Mouse (Mus musculus) neural tube, embryonic 12.5 days (tissue): ENCODE measurements around the gene Bag6. TPM values are rescaled to one million over a fixed set of nuclear protein-coding genes. Genes with fewer than 3 reads are reported as not detected.
"Not testable (repeated sequence)": the region's sequence is repeated elsewhere in the genome, so short reads cannot be mapped to it uniquely, and the experiment has no call there.

ENCODE experiments used
- ATAC-seq: fragments of 200-750 bp; cut with Nextera tagmentation; 2 replicates; pipeline ENCODE4 v1.8.0; 2017; ENCODE audit warnings: low read depth, mild to moderate bottlenecking, moderate TSS enrichment, moderate library complexity; ENCODE audit not compliant: low FRiP score
- H3K27ac ChIP-seq: fragments of 300-500 bp; sonication (generic); 2 replicates; pipeline ENCODE4 v1.5.1; 2016
- H3K27me3 ChIP-seq: fragments of 300-500 bp; sonication (generic); replicated peaks from 2 replicates; pipeline ENCODE4 v1.6.1; 2016; ENCODE audit warnings: mild to moderate bottlenecking
- H3K36me3 ChIP-seq: fragments of 300-500 bp; sonication (generic); 2 replicates; pipeline ENCODE4 v1.6.1; 2016; ENCODE audit warnings: mild to moderate bottlenecking
- H3K4me1 ChIP-seq: fragments of 300-500 bp; sonication (generic); 2 replicates; pipeline ENCODE4 v1.6.1; 2016
- H3K4me2 ChIP-seq: fragments of 300-500 bp; sonication (generic); replicated peaks from 2 replicates; pipeline ENCODE4 v1.6.1; 2016; ENCODE audit warnings: mild to moderate bottlenecking
- H3K4me3 ChIP-seq: fragments of 300-500 bp; sonication (generic); 2 replicates; pipeline ENCODE4 v1.5.1; 2016
- H3K9ac ChIP-seq: fragments of 300-500 bp; sonication (generic); 2 replicates; pipeline ENCODE4 v1.6.1; 2016; ENCODE audit warnings: mild to moderate bottlenecking
- H3K9me3 ChIP-seq: fragments of 300-500 bp; sonication (generic); 2 replicates; pipeline ENCODE4 v1.6.1; 2016; ENCODE audit warnings: mild to moderate bottlenecking
- WGBS: fragments of 180-500 bp; shearing (Covaris S2); methylation state at CpG from one replicate; pipeline ENCODE4 v1.1.7; 2016; 5-methylcytosine and 5-hydroxymethylcytosine counted together
- polyA plus RNA-seq: library from polyadenylated mRNA; unstranded; fragments of >200 nt; fragmentation: Nextera tagmentation; extraction: Ambion mirVana; gene quantifications from 2 replicates; pipeline ENCODE4 v1.2.1, GENCODE M21; 2016

The Bag6 gene
- polyA plus RNA-seq, 1 experiment from 2014 or later: 82.8 TPM

- under 1% methylated on average over 50 of the region's 50 CpGs for WGBS
- no peaks in the 10 kb centered on the region for H3K27me3 ChIP-seq
- peaks cover 21% of the 10 kb centered on the region for H3K4me1 ChIP-seq
- peak within 1 kb of the TSS; percentile 96 for H3K9ac ChIP-seq
- peak within 1 kb of the TSS; percentile 90 for H3K4me3 ChIP-seq
- H3K36me3 ChIP-seq: peaks cover 40% of the 10 kb centered on the region
- no peaks in the 10 kb centered on the region for H3K9me3 ChIP-seq
- peak within 1 kb of the TSS; percentile 97 for H3K4me2 ChIP-seq
- H3K27ac ChIP-seq: peak within 1 kb of the TSS; percentile 75
- ATAC-seq: peak; percentile 94
Observed at GRCm38 (mm10) chr17:35121143-35121799, 13.7 kb upstream of the Bag6 start, which contains the start of gene Gpank1. TSS of gene Gpank1 (plus strand) at chr17:35121455.

GRCm38 (mm10) chr17:35121871-35122303 is 13.1 kb upstream of the Bag6 start, which contains the start of gene Csnk2b:
TSS of gene Csnk2b (minus strand) at chr17:35122053.
- Histone ChIP-seq H3K9ac (peak within 1 kb of the TSS; percentile 96), H3K4me3 (peak within 1 kb of the TSS; percentile 90), H3K36me3 (peaks cover 36% of the 10 kb centered on the region), H3K4me1 (peaks cover 27% of the 10 kb centered on the region), H3K27me3 (no peaks in the 10 kb centered on the region), H3K4me2 (peak within 1 kb of the TSS; percentile 97), H3K27ac (peak within 1 kb of the TSS; percentile 75), H3K9me3 (no peaks in the 10 kb centered on the region)
- WGBS: under 1% methylated on average over 19 of the region's 19 CpGs
- no peak for ATAC-seq

GRCm38 (mm10) chr17:35123287-35123686 is 11.7 kb upstream of the Bag6 start:
- H3K27ac ChIP-seq, H3K9ac ChIP-seq, ATAC-seq, H3K4me2 ChIP-seq, H3K4me3 ChIP-seq, H3K27me3 ChIP-seq, H3K9me3 ChIP-seq: not testable (repeated sequence)
- WGBS: 89% methylated on average over 9 of the region's 9 CpGs
- Histone ChIP-seq H3K4me1 (peaks cover 37% of the 10 kb centered on the region), H3K36me3 (peaks cover 25% of the 10 kb centered on the region)

- H3K4me1 ChIP-seq: peaks cover 41% of the 10 kb centered on the region
- ATAC-seq, H3K27me3 ChIP-seq, H3K4me3 ChIP-seq, H3K27ac ChIP-seq, H3K4me2 ChIP-seq, H3K9ac ChIP-seq, H3K9me3 ChIP-seq: not testable (repeated sequence)
- peaks cover 17% of the 10 kb centered on the region for H3K36me3 ChIP-seq
- 94% methylated on average over 12 of the region's 12 CpGs for WGBS
Observed at GRCm38 (mm10) chr17:35124261-35124896, 10.6 kb upstream of the Bag6 start.

- H3K9ac ChIP-seq: no peak overlapping the region
- WGBS: 100% methylated on average over 1 of the region's 1 CpGs
- no peak overlapping the region for H3K4me3 ChIP-seq
- H3K27me3 ChIP-seq: no peaks in the 10 kb centered on the region
- no peak overlapping the region; the same call in 1 of the 2 replicates for H3K4me2 ChIP-seq
- peaks cover 36% of the 10 kb centered on the region for H3K4me1 ChIP-seq
- H3K36me3 ChIP-seq: peaks cover 17% of the 10 kb centered on the region
- no peaks in the 10 kb centered on the region for H3K9me3 ChIP-seq
- ATAC-seq: no peak
- H3K27ac ChIP-seq: no peak overlapping the region
Observed at GRCm38 (mm10) chr17:35125081-35125480, 9.9 kb upstream of the Bag6 start.

GRCm38 (mm10) chr17:35125578-35125977 is 9.4 kb upstream of the Bag6 start:
- Histone ChIP-seq H3K4me1 (peaks cover 31% of the 10 kb centered on the region), H3K27ac (no peak overlapping the region), H3K4me2 (peak overlapping the region; percentile 82), H3K36me3 (peaks cover 17% of the 10 kb centered on the region), H3K4me3 (peak overlapping the region; percentile 60; the same call in 1 of the 2 replicates), H3K9ac (peak overlapping the region; percentile 84), H3K27me3 (no peaks in the 10 kb centered on the region), H3K9me3 (no peaks in the 10 kb centered on the region)
- no peak for ATAC-seq
- WGBS: 35% methylated on average over 6 of the region's 6 CpGs

- peak within 1 kb of the TSS; percentile 60 for H3K4me3 ChIP-seq
- H3K27me3 ChIP-seq: no peaks in the 10 kb centered on the region
- H3K27ac ChIP-seq: peak within 1 kb of the TSS; percentile 17; the same call in 1 of the 2 replicates
- H3K4me1 ChIP-seq: peaks cover 31% of the 10 kb centered on the region
- no peaks in the 10 kb centered on the region for H3K9me3 ChIP-seq
- WGBS: under 1% methylated on average over 36 of the region's 36 CpGs
- ATAC-seq: peak; percentile 18; the same call in 1 of the 2 replicates
- H3K9ac ChIP-seq: peak within 1 kb of the TSS; percentile 84
- peak within 1 kb of the TSS; percentile 82 for H3K4me2 ChIP-seq
- peaks cover 17% of the 10 kb centered on the region for H3K36me3 ChIP-seq
Observed at GRCm38 (mm10) chr17:35126206-35126611, 8.8 kb upstream of the Bag6 start, which contains the start of gene D17H6S53E. TSS of gene D17H6S53E (plus strand) at chr17:35126373.

GRCm38 (mm10) chr17:35127017-35127416 is 8.0 kb upstream of the Bag6 start:
- Histone ChIP-seq H3K36me3 (peaks cover 17% of the 10 kb centered on the region), H3K27ac (no peak overlapping the region), H3K9me3 (no peaks in the 10 kb centered on the region), H3K4me2 (peak overlapping the region; percentile 82), H3K4me3 (no peak overlapping the region), H3K27me3 (no peaks in the 10 kb centered on the region), H3K9ac (peak overlapping the region; percentile 84), H3K4me1 (peaks cover 31% of the 10 kb centered on the region)
- 80% methylated on average over 13 of the region's 13 CpGs for WGBS
- no peak for ATAC-seq

GRCm38 (mm10) chr17:35128996-35129395 is 6.0 kb upstream of the Bag6 start:
- Histone ChIP-seq H3K9ac (no peak overlapping the region), H3K4me1 (peaks cover 28% of the 10 kb centered on the region), H3K4me3 (no peak overlapping the region), H3K27ac (no peak overlapping the region), H3K27me3 (no peaks in the 10 kb centered on the region), H3K4me2 (no peak overlapping the region), H3K9me3 (no peaks in the 10 kb centered on the region), H3K36me3 (peaks cover 10% of the 10 kb centered on the region)
- WGBS: 71% methylated on average over 11 of the region's 11 CpGs
- ATAC-seq: no peak

GRCm38 (mm10) chr17:35131038-35131437 is 3.9 kb upstream of the Bag6 start:
- no peak for ATAC-seq
- H3K4me3 ChIP-seq: no peak overlapping the region
- H3K4me2 ChIP-seq: no peak overlapping the region
- 88% methylated on average over 8 of the region's 8 CpGs for WGBS
- H3K9ac ChIP-seq: no peak overlapping the region
- H3K36me3 ChIP-seq: no peaks in the 10 kb centered on the region
- H3K9me3 ChIP-seq: no peaks in the 10 kb centered on the region
- no peak overlapping the region for H3K27ac ChIP-seq
- H3K4me1 ChIP-seq: peaks cover 22% of the 10 kb centered on the region
- no peaks in the 10 kb centered on the region for H3K27me3 ChIP-seq

- no peak within 1 kb of the TSS for H3K9ac ChIP-seq
- peaks cover 21% of the 10 kb centered on the region for H3K4me1 ChIP-seq
- no peak within 1 kb of the TSS for H3K27ac ChIP-seq
- no peaks in the 10 kb centered on the region for H3K9me3 ChIP-seq
- ATAC-seq: no peak
- WGBS: 85% methylated on average over 15 of the region's 15 CpGs
- H3K27me3 ChIP-seq: no peaks in the 10 kb centered on the region
- H3K4me3 ChIP-seq: no peak within 1 kb of the TSS
- H3K36me3 ChIP-seq: no peaks in the 10 kb centered on the region
- H3K4me2 ChIP-seq: no peak within 1 kb of the TSS
Observed at GRCm38 (mm10) chr17:35131500-35132173, 3.3 kb upstream of the Bag6 start, which contains the start of gene Apom. TSS of gene Apom (minus strand) at chr17:35132050.

GRCm38 (mm10) chr17:35132174-35132560 is 2.8 kb upstream of the Bag6 start:
- Histone ChIP-seq H3K4me1 (peaks cover 21% of the 10 kb centered on the region), H3K27me3 (no peaks in the 10 kb centered on the region), H3K27ac (no peak overlapping the region), H3K4me3 (no peak overlapping the region), H3K9me3 (no peaks in the 10 kb centered on the region), H3K4me2 (no peak overlapping the region), H3K36me3 (no peaks in the 10 kb centered on the region), H3K9ac (no peak overlapping the region)
- no peak for ATAC-seq
- WGBS: 82% methylated on average over 3 of the region's 3 CpGs
